Mouse (Mus musculus) megakaryocyte progenitor cell, adult 5-6 weeks (primary cell): ENCODE data around the gene Tiam1. TPM values are rescaled to one million over a fixed set of nuclear protein-coding genes. Genes with fewer than 3 reads are reported as not detected.
A peak's percentile ranks its signal among the peaks of the same experiment; 100 is the strongest.

Experiments
- ATAC-seq: replicated peaks from 2 replicates; pipeline ENCODE4 v1.8.0; 2016; ENCODE audit warnings: mild to moderate bottlenecking, moderate TSS enrichment, inconsistent platforms; ENCODE audit not compliant: poor library complexity
- total RNA-seq, 2 experiments: library from RNA; stranded (forward) in 1 of 2; stranded (reverse) in 1 of 2; fragments of 157-497, 149-512 nt in 1 of 2; fragments of 200-1000 nt in 1 of 2; gene quantifications; 2 replicates each; pipeline versions ENCODE4 v1.2.3 to v1.2.4; 2015 to 2017

The Tiam1 gene
- 60.8 and 67.9 TPM in 2 replicates for total RNA-seq (2015)
- 52.8 and 58.4 TPM in 2 replicates for total RNA-seq (2017)

DNA sequence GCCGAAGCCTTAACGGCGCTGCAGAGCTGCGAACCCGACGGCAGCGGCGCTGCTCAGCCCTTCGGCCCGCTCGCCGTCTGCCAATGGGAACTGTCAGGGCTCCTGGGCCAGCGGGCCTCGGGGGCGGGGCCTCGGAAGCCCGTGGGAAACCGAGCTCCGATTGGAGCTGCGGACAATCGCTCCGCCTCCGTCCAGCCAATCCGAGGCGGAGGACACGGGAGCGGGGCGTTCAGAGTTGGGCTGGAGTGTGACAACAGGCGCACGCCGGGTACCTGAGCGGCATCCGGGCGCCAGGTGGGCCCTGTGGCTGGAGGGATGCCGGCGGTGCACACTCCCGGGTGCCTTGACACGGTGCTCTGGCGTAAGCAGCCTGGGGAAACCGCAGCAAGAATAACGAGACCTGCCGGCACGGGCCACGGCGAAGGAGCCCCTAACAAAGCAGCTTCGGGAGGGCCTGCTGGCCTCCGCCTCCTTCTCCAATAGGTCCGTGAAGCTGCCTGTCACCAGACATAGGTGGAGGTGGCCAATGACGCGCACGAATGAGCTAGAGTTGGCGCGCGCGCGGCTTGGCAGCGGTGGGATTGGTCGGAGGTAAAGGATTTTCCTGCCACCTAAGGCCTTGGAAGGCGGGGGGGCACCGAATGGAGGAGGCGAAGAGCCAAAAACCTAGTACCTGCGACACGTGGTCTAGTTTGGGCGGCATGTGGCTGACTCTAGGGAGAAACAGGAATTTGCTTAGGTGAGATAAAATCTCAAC is at the start of gene Tiam1:
Gene Tiam1 (minus strand): TSS at position 10 of the 757 bp plus-strand sequence.
- ATAC-seq, result peak; percentile 71

DNA sequence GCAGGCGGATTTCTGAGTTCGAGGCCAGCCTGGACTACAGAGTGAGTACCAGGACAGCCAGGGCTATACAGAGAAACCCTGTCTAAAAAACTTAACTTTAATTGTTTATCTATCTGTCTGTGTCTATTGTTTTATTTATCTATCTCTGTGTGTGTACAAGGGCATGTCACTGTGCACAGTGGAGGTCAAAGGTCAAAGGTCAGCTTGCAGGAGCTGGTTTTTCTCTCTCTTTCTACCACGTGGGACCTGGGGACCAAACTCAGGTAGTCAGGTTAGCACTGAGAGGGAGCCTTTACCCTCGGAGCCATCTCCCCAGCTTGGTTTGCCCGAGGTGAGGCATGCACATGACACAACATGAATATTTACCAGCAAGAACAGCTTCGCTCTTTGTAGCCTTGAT is 47.7 kb upstream of the Tiam1 start:
- ATAC-seq, result no peak

DNA sequence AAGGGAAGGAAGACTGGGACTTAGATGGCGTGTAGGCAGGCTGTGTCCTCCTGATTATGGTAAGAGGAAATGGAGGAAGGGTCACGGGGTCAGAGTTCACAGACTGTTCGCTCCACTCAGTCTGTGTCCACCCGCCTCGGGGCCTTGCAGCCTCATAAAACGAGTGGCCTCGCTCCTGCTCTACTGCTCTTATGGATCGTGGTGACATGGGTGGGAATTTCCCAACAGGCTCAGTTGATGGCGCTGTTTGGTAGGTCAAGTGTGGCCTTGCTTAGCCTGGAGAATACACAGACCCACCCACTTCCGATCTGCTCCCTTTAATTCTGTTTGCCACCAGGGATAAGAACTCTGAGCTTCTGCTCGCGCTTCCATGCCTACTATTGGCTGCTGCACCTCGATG is 43.9 kb upstream of the Tiam1 start:
- ATAC-seq, result peak; percentile 89

DNA sequence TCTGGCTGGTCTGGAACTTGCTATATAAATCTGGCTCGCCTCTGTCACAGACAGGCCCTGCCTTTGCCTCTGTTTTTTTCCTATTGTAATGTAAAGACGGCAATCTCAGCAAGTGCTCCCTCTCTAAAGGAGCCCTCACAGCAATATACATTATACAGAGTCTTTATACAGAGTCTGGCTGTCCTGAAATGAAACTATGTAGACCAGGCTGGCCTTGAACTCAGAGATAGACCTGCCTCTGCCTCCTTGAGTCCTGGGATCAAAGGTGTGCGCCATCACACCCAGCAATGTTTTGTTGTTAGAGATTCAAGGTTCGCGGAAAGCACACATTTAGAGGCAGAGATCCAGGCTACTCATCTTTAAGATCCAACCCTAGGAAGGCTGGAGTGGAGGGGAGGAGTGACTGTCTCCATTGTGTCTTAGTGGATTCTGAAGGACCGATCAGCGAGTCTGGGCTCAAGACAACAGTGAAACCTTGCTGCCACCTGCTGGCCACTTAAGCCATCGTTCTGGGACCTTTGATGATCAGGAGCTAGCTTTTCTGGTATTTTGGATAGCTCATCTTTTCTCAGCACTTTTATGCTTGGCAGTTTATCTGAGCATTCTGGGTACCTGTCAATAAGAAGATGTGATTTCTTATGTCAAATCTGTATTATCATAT is 42.5 kb upstream of the Tiam1 start:
- peak; percentile 87 for ATAC-seq

DNA sequence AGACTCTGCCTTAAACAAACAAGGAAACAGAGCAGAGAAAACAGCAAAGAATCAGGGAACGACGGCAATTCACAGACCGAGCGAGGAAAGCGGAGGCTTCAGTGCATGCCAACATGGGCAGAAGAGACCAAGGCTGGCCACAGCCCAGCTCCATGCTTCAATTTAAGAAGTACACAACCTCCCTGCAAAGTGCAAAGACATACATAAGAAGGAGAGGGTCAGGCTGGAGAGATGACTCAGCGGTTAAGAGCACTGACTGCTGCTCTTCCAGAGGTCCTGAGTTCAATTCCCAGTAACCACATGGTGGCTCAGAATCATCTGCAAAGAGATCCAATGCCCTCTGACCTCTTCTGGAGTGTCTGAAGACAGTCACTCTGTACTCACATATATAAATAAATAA is 40.6 kb upstream of the Tiam1 start:
- ATAC-seq, result no peak

DNA sequence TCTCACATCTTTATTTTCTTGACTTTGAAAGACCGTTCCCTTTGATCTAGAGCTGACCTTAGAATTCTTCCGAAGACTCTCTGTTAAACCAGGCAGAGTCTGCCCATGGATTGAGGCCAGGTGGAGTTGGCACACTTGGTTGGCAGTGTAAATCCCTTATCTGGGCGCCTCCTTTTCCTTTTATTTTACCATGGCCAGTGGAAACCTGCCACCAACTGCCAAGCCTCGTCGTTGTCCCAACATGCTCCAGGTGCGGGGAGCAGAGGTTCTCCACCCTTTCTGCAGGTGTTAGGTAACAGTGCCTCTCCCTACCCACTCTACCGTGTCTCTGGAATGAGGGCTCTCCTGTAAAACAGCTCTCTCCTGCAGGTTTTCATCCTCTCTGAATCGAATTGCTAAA is 38.1 kb upstream of the Tiam1 start:
- ATAC-seq, result no peak

DNA sequence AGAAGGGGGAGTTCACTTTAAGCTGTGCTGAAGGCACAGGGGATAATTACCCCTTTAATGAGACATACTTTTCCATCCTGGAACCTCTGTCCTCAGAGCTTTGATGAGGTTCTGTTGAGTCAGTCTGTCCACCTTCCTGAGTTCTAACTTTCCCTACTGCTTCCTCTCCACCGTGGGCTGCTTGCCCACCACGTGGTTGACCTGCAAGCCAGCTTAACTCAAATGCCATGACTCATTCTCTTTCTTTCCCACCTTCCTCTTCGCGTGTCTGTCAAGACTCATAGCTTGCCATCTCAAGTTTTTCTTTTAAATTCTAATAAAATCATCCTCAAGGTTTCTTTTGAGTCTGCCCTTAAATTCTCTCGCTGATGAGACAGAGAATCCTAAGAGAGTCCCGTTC is 37.4 kb upstream of the Tiam1 start:
- ATAC-seq, result no peak

DNA sequence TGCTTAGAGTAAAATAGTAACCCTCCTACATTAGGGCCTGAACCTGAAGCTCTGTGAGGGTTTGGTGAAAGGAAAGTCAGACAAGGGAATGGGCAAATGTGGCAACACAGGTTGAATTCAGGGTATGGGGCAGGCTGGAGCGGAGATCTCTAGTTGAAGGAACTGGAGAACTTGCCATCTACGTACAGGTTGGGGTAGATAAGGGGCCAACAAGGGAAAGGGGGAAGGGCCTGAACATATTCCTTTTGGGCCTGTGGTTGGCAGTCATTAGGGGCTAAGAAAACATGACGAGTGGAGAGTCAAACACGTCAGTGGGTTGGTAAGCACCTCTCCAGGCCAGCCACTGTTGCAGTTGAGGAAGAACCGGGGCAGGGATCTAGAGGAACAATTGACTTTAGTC is 36.3 kb upstream of the Tiam1 start:
- peak; percentile 5; the same call in 1 of the 2 replicates for ATAC-seq

DNA sequence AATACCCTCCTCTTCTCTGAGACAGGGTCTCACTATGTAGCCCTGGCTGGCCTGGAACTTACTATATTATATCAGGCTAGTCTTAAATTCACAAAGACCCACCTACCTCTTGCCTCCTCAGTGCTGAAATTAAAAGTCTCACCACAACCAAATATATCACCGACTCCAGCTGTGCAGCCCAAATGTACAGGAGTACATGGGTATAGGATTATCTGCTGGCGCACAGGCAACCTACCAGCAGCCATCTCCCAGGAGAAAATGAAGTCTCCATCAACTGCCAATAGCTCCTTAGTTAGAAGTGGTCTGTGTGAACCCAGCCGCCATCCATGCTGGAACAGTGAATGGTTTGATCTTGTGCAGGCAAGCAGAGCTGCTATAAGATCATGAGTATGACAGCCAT is 34.8 kb upstream of the Tiam1 start:
- no peak for ATAC-seq

DNA sequence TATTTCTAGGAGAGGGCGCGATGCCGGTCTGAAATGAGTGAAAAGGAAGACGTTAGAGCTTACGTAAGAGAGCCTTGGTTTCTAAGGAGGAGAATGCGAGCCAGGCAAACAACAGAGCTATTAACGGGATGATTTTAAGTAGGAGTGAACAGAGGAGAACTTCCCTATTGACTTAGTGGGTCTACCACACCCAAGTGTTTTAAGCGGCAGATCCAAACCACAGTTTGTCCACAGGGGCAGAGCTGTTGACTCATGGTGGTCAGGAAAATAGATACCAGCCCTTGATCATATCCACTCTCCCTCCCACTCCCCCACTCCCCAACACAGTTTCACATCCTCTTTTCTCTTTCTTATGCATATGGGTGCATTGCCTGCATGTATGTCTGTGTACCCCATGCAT is 33.9 kb upstream of the Tiam1 start:
- peak; percentile 87 for ATAC-seq

DNA sequence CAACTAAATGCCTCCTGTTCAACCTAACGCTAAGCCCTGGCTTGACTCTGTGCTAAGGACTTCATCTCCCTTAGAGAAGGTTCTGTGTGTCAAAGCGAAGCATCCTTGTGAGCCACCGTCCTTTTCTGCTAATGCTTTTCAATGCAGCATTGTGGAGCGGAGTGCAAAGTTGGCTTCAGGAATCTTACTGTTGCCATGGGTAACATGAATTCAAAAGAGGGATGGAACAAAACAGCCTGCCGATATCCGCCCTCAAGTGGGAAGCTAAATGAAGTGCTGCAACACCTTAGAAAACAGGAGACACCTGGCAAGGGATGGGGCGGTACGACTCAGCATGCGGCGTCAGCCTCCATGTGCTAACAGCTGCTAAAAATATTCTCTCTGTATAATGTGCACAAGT is 32.9 kb upstream of the Tiam1 start:
- ATAC-seq, result no peak

DNA sequence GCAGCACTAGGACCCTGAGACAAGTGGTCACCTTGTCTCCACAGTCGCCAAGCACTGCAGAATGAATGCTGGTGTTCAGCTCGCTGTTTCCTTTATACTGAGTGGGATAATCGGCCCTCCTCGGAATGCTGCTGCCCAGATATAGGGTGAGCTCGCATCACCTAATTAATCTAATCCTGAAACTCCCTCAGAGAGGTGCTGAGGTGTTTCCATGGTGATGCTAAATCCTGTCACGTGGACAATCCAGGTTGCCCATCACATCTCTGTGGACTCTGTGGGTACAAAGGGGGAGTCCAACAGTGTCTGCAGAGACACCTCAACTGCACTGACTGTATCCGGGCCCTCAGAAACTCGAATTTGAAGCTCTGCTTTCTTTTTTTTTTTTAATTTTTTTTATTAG is 27.8 kb upstream of the Tiam1 start:
- ATAC-seq, result no peak

DNA sequence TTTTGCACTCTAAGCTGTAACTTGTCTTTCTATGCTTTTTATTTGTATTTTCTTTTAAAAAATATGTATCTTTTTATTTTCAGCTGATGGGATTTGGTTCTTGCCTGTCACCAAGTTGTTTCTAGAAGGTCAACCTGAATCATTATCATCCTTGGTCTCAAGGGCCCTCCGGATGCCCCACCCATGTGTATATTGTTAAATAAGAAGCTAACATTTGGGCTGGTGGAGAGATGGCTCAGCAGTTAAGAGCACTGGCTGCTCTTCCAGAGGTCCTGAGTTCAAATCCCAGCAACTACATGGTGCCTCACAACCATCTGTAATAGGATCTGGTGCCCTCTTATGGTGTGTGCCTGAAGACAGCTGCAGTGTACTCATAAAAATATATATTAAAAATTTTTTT is 27.1 kb upstream of the Tiam1 start:
- no peak for ATAC-seq

DNA sequence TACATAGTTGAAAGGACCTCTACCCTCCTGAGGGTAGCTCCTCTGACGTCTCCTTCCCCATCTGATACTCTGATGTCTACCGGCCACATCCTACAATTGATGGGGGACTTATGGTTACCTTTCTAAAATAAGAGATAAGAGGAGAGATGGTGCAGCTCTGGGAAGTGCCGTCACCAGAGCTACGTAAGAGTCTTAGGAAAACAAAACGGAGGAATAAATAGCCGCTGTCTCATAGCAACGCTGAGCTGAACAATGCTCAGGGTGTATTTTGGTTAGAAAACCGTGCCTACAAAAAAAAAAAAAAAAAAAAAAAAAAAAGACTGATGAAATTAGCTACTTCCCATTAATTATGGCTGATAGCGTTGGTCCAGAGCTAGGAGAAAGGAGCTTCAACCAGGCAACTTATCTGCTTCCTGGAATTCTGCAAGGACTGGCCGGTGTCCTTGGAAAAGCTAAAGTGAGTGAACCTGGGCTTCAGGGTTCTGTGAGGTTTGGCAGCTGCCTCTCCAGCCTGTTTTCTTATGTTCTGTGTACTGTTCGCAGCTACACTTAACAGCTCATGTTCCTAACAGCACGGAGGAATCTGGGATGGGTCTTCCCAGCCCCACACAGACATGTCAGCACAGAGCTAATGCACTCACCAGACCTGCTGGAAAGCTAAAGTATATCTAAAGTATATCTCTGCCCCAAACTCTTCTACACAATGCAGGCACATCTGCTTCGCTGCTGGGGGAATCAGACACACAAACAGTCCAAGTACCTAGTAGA is 26.5 kb upstream of the Tiam1 start:
- ATAC-seq, result no peak

DNA sequence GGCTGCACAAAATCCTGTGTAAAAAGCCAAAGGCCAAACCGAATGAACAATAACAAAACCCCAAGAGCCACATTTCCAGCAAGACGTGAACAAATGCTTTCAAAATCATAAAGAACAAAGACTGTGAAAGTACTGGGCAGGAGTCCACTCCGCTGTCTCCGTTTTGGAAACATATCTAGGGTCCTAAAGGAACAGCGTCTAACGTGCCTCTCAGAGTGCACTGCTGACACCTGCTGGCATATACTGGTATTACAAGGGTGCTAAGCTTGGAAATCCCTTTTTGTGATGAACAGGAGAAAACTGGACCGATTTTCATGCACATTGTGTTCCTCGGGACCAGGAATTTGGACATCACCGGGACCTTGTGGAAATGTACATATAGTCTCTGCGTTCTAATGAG is 24.1 kb upstream of the Tiam1 start:
- ATAC-seq, result peak; percentile 94

DNA sequence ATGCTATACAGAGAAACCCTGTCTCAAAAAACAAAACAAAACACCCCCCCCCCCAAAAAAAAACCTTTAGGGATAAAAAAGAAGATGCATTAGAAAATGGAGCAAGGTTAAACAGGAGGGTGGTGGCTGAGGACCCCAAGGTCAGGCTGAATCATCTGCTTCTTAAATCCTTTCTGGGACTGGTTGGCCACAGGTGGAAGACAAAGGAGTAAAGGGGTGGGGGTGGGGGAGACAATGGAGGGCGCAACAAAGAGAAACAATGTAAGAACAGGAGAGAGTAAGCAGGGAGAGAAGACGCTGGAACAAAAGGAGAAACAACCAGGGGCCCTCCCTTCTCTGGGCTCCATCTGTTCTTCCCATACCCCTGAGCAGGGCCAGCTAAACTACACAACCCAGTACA is 21.9 kb upstream of the Tiam1 start:
- no peak for ATAC-seq

DNA sequence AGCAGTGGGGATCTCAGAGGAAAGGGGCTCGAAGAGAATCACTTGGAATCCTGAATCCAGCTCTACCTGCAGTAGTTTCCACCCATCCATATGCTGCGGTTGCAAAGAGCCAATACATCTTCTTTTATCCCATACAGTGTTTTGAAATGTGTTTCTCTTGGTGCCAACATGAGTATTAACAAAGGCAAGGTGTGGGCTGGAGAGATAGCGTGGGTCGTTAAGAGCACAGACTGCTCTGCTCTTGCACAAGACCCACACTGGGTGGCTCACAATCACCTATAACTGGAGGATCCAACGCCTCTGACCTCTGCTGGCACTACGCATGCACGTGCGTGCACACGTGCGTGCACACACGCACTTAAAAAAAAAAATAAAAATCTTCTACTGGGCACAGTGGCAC is 21.4 kb upstream of the Tiam1 start:
- ATAC-seq, result 0 out of 2 replicates have a peak, but pooled peaks have one; percentile 31

DNA sequence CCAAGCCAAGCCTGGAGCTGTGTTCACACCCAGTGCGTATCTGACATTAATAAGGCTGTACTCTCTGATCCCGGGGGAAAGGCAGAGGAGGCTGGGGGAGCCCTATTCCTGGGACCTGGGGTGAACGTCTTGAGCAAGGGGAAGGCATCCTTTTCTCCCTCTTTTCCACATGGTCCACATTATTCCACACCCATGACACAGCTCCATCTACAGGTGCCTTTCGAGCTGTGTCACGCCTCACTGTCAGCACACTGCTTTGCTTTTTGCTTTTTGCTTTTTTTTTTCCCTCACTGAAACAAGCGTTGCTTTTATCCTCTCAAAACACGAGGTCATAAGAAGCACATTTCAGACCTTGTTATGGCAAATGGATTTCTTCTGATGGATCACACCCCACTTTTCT is 11.5 kb upstream of the Tiam1 start:
- ATAC-seq, result no peak

DNA sequence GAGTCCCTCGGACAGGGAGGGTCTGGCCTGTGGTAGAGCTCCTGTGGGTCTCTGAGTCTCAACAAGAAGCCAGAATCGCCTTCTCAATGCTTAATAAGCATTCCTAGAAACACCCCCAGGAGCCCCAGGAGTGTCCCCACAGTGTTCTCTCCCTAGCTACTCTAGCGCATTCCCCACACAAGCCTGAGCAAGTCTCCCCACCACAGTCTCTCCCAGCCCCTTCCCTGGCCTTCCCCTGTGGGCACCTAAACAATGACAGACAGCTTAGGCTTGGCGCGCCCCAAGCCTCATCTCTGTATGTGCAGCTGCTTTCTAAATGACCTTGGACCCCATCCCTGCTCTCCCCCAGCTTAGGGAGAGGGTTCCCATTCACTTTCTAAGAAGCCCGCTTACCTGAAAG is 7.3 kb upstream of the Tiam1 start:
- ATAC-seq, result no peak

DNA sequence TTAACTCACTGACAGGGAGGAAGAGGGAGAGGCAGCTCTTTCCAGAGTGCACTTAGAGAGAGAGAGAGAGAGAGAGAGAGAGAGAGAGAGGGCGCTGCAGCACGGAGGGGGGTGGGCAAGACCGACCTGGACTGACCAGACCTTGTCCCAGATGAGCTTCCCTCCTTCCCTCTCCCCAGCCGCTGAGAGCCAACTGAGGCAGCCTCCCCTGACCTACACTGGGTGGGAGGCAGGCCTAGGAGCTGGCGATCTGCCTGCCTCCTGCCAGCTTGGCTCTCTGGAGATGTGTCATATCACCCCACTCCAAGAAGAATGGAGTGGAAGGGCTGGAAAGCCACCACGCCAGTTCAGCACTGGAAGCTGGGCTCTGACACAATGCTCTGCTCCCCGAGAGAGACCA is 6.6 kb upstream of the Tiam1 start:
- ATAC-seq, result no peak

DNA sequence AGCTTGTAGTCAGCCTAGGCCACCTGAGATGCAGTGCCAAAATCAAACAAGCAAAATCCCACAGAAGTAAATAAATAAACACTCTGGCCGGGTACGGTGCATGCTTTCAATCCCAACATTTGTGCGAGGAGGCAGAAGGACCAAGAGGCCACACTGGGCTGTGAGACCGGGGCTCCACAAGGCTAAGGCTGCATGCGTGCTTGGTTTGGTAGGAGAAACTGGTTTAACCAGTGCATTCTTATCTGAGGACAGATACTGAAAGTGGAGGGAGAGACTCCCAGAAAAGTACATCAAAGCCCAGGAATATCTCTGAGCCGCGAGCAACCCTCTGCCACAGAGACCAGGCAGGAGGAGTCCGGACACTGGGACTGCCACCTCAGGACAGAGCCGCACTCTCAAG is 5.8 kb upstream of the Tiam1 start:
- no peak for ATAC-seq

DNA sequence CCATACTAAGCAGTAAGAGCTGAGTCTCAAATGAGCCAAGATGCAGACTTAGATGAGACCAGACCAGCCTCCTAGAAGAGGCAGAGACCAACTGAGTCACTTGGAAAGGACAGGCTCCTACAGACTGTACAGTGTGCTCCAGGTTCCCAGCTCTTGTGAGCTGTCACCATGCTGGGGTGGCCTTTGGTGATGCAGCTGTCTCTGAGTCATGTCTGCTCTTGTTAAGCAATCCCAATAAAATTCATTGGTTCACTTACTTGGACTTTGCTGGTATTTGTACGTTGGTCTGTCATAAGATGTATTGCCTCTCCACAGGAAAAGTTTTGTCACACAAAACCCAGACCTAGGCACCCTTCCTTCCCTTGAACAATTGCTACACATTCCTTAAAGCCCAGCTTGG is 1.7 kb upstream of the Tiam1 start:
- peak; percentile 27 for ATAC-seq
